ENCODE assay signal across 8 mouse cellular contexts in genomic region chrY:1009882-1010751, GRCm38 (mm10). TPM values are rescaled to one million over a fixed set of nuclear protein-coding genes. Genes with fewer than 3 reads are reported as not detected.
A peak's percentile ranks its signal among the peaks of the same experiment; 100 is the strongest.
DNase-seq lines count a peak whose midpoint lies in the region; ATAC-seq and TF ChIP-seq lines count a peak whose summit lies in the region.

Eif2s3y (plus strand) TSS chrY:1010543.

- no peak within 1 kb of the TSS for H3K9ac ChIP-seq in forebrain, embryonic 11.5 days (ENCODE audit: low read length)
- no peak within 1 kb of the TSS for H3K9ac ChIP-seq in hindbrain, embryonic 13.5 days
- peak within 1 kb of the TSS; percentile 31; the same call in 1 of the 2 replicates for H3K9ac ChIP-seq in limb, embryonic 14.5 days (ENCODE audit: low read depth, low read length, severe bottlenecking)
- peak within 1 kb of the TSS; percentile 29; the same call in 1 of the 2 replicates for H3K9ac ChIP-seq in midbrain, embryonic 14.5 days (replicated peaks; ENCODE audit: low read length)
- H3K9ac ChIP-seq in stomach, postnatal 0 days (ENCODE audit: low read length), result no peak within 1 kb of the TSS; the same call in 1 of the 2 replicates

- H3K36me3 ChIP-seq in forebrain, embryonic 11.5 days (ENCODE audit: control insufficient read depth, insufficient read depth, low read length), result no peaks in the 10 kb centered on the region
- H3K36me3 ChIP-seq in hindbrain, embryonic 13.5 days, result no peaks in the 10 kb centered on the region
- no peaks in the 10 kb centered on the region for H3K36me3 ChIP-seq in limb, embryonic 14.5 days (ENCODE audit: control insufficient read depth, insufficient read depth, low read length)
- no peaks in the 10 kb centered on the region for H3K36me3 ChIP-seq in midbrain, embryonic 14.5 days (ENCODE audit: control insufficient read depth, insufficient read depth, low read length)
- H3K36me3 ChIP-seq in stomach, postnatal 0 days (ENCODE audit: control insufficient read depth, insufficient read depth, low read length), result no peaks in the 10 kb centered on the region

- peak within 1 kb of the TSS; percentile 5; the same call in 1 of the 2 replicates for H3K4me2 ChIP-seq in forebrain, embryonic 11.5 days (ENCODE audit: low read depth, low read length, severe bottlenecking)
- peak within 1 kb of the TSS; percentile 41 for H3K4me2 ChIP-seq in hindbrain, embryonic 13.5 days
- peak within 1 kb of the TSS; percentile 35; the same call in 1 of the 2 replicates for H3K4me2 ChIP-seq in limb, embryonic 14.5 days (replicated peaks; ENCODE audit: low read depth, low read length, severe bottlenecking)
- peak within 1 kb of the TSS; percentile 42 for H3K4me2 ChIP-seq in midbrain, embryonic 14.5 days (ENCODE audit: low read length)
- no peak within 1 kb of the TSS; the same call in 1 of the 2 replicates for H3K4me2 ChIP-seq in stomach, postnatal 0 days (replicated peaks; ENCODE audit: low read depth)

- no peak for TF ChIP-seq EP300 in stomach, postnatal 0 days (optimal IDR thresholded peaks at IDR 0.05)

- no peak within 1 kb of the TSS for H3K4me3 ChIP-seq in gastrocnemius, adult 2 months
- H3K4me3 ChIP-seq in brown adipose tissue, adult 24 weeks (ENCODE audit: insufficient read depth, low read depth, low read length), result peak within 1 kb of the TSS; percentile 89
- peak within 1 kb of the TSS; percentile 30 for H3K4me3 ChIP-seq in forebrain, embryonic 11.5 days (ENCODE audit: low read depth, low read length)
- H3K4me3 ChIP-seq in hindbrain, embryonic 13.5 days, result peak within 1 kb of the TSS; percentile 37
- H3K4me3 ChIP-seq in limb, embryonic 14.5 days (replicated peaks; ENCODE audit: low read length), result peak within 1 kb of the TSS; percentile 34
- H3K4me3 ChIP-seq in midbrain, embryonic 14.5 days (replicated peaks; ENCODE audit: low read depth, low read length), result peak within 1 kb of the TSS; percentile 39
- peak within 1 kb of the TSS; percentile 38; the same call in 1 of the 2 replicates for H3K4me3 ChIP-seq in stomach, postnatal 0 days (ENCODE audit: low read depth, low read length)

- intact Hi-C loops in gastrocnemius, adult 2 months (cut with DNase I), result no loop called here

- peak; percentile 95 for ATAC-seq in forebrain, embryonic 11.5 days (replicated peaks; ENCODE audit: low FRiP score)
- ATAC-seq in hindbrain, embryonic 13.5 days (ENCODE audit: low FRiP score), result peak; percentile 98
- peak; percentile 95 for ATAC-seq in limb, embryonic 14.5 days (ENCODE audit: low FRiP score, low read depth)
- ATAC-seq in midbrain, embryonic 14.5 days (ENCODE audit: low FRiP score, low TSS enrichment), result peak; percentile 91
- ATAC-seq in stomach, postnatal 0 days (ENCODE audit: low FRiP score, low TSS enrichment), result peak; percentile 86; the same call in 1 of the 2 replicates

- no peak within 1 kb of the TSS for H3K27ac ChIP-seq in gastrocnemius, adult 2 months
- H3K27ac ChIP-seq in brown adipose tissue, adult 24 weeks (replicated peaks; ENCODE audit: low read depth, low read length), result peak within 1 kb of the TSS; percentile 78
- no peak within 1 kb of the TSS for H3K27ac ChIP-seq in forebrain, embryonic 11.5 days (ENCODE audit: low read depth, low read length)
- no peak within 1 kb of the TSS for H3K27ac ChIP-seq in hindbrain, embryonic 13.5 days
- no peak within 1 kb of the TSS for H3K27ac ChIP-seq in limb, embryonic 14.5 days (replicated peaks; ENCODE audit: low read depth, low read length)
- no peak within 1 kb of the TSS for H3K27ac ChIP-seq in midbrain, embryonic 14.5 days (replicated peaks; ENCODE audit: low read depth, low read length)
- no peak within 1 kb of the TSS for H3K27ac ChIP-seq in stomach, postnatal 0 days (replicated peaks)

- no peaks in the 10 kb centered on the region for H3K27me3 ChIP-seq in forebrain, embryonic 11.5 days (ENCODE audit: control insufficient read depth, insufficient read depth, low read length)
- no peaks in the 10 kb centered on the region for H3K27me3 ChIP-seq in hindbrain, embryonic 13.5 days
- no peaks in the 10 kb centered on the region for H3K27me3 ChIP-seq in limb, embryonic 14.5 days (ENCODE audit: control insufficient read depth, insufficient read depth, low read length)
- no peaks in the 10 kb centered on the region for H3K27me3 ChIP-seq in midbrain, embryonic 14.5 days (ENCODE audit: control insufficient read depth, insufficient read depth, low read length)
- H3K27me3 ChIP-seq in stomach, postnatal 0 days (ENCODE audit: control insufficient read depth, insufficient read depth, low read length), result no peaks in the 10 kb centered on the region

- TF ChIP-seq POLR2A in limb, embryonic 14.5 days (IDR thresholded peaks at IDR 0.05; ENCODE audit: borderline replicate concordance, extremely low read depth, insufficient read depth, insufficient read length), result no peak

- no peak for TF ChIP-seq CTCF in gastrocnemius, adult 2 months (IDR thresholded peaks at IDR 0.05)
- TF ChIP-seq CTCF in stomach, postnatal 0 days (IDR thresholded peaks at IDR 0.05; ENCODE audit: low read depth), result no peak

- WGBS in forebrain, embryonic 11.5 days, result 37% methylated on average over 24 of the region's 31 CpGs
- 37% methylated on average over 30 of the region's 31 CpGs for WGBS in hindbrain, embryonic 13.5 days
- WGBS in limb, embryonic 14.5 days, result 23% methylated on average over 28 of the region's 31 CpGs
- WGBS in midbrain, embryonic 14.5 days, result 34% methylated on average over 26 of the region's 31 CpGs
- 19% methylated on average over 23 of the region's 31 CpGs for WGBS in stomach, postnatal 0 days

- no peaks in the 10 kb centered on the region for H3K4me1 ChIP-seq in brown adipose tissue, adult 24 weeks (ENCODE audit: control insufficient read depth, insufficient read depth, insufficient read length, low read length)
- H3K4me1 ChIP-seq in forebrain, embryonic 11.5 days (replicated peaks; ENCODE audit: control insufficient read depth, insufficient read depth, low read length), result no peaks in the 10 kb centered on the region
- no peaks in the 10 kb centered on the region for H3K4me1 ChIP-seq in hindbrain, embryonic 13.5 days (replicated peaks)
- H3K4me1 ChIP-seq in limb, embryonic 14.5 days (ENCODE audit: control insufficient read depth, insufficient read depth, low read length), result no peaks in the 10 kb centered on the region
- H3K4me1 ChIP-seq in midbrain, embryonic 14.5 days (ENCODE audit: control insufficient read depth, insufficient read depth, low read length), result no peaks in the 10 kb centered on the region
- H3K4me1 ChIP-seq in stomach, postnatal 0 days (replicated peaks; ENCODE audit: control insufficient read depth, insufficient read depth), result no peaks in the 10 kb centered on the region

- H3K9me3 ChIP-seq in forebrain, embryonic 11.5 days (ENCODE audit: control insufficient read depth, low read length), result no peaks in the 10 kb centered on the region
- no peaks in the 10 kb centered on the region for H3K9me3 ChIP-seq in hindbrain, embryonic 13.5 days
- no peaks in the 10 kb centered on the region for H3K9me3 ChIP-seq in limb, embryonic 14.5 days (ENCODE audit: control insufficient read depth, low read length)
- H3K9me3 ChIP-seq in midbrain, embryonic 14.5 days (ENCODE audit: control insufficient read depth, low read length), result no peaks in the 10 kb centered on the region
- H3K9me3 ChIP-seq in stomach, postnatal 0 days (ENCODE audit: control insufficient read depth, low read length), result no peaks in the 10 kb centered on the region

- DNase-seq in gastrocnemius, adult 2 months, result peak; percentile 79
- no peak for DNase-seq in gastrocnemius, postnatal 25 days
- peak; percentile 64 for DNase-seq in forebrain, embryonic 11.5 days (ENCODE audit: low spot score)
- DNase-seq in limb, embryonic 14.5 days (ENCODE audit: low spot score), result peak; percentile 64
- peak; percentile 81 for DNase-seq in midbrain, embryonic 14.5 days
- DNase-seq in stomach, postnatal 0 days (ENCODE audit: low spot score), result peak; percentile 62

RNA-seq across cellular contexts. Expression of gene Eif2s3y, which starts in this region (rescaled TPM):
- 10 to 100 TPM in 1 of 2 experiments, not detected in 1; 27.6 TPM for total RNA-seq in gastrocnemius, adult 2 months (2021)
- 10 to 100 TPM in 1 of 2 experiments, not detected in 1; 37.0 TPM for total RNA-seq in gastrocnemius, postnatal 25 days (2021)
- polyA plus RNA-seq in brown adipose tissue, adult 24 weeks (2012; ENCODE audit: insufficient read depth, insufficient read length, missing spikeins), result 88.1 and 94.9 TPM in 2 replicates
- 35.5 and 45.4 TPM in 2 replicates for polyA plus RNA-seq in forebrain, embryonic 11.5 days (2014; fragmentation: Nextera tagmentation; extraction: Ambion mirVana)
- polyA plus RNA-seq in hindbrain, embryonic 13.5 days (2015; fragmentation: Nextera tagmentation; extraction: Ambion mirVana), result 42.7 and 55.4 TPM in 2 replicates
- polyA plus RNA-seq in limb, embryonic 14.5 days (2012; rRNA removed), result 5.2 and 48.5 TPM in 2 replicates
- polyA plus RNA-seq in limb, embryonic 14.5 days (2014; fragmentation: Nextera tagmentation; extraction: Ambion mirVana), result 49.2 TPM in 1 of 2 replicates, not detected in the other
- polyA plus RNA-seq in midbrain, embryonic 14.5 days (2014; fragmentation: Nextera tagmentation; extraction: Ambion mirVana), result 91.6 TPM in 1 of 2 replicates, not detected in the other
- not detected in 2 replicates for polyA plus RNA-seq in stomach, postnatal 0 days (2015; fragmentation: Nextera tagmentation; extraction: Ambion mirVana)

Comparison
In these comparisons a context has a peak if more than half of its experiments do, and no peak if none do; other contexts are left out.
1. H3K9ac ChIP-seq: peak in limb, embryonic 14.5 days (single experiment) and midbrain, embryonic 14.5 days (single experiment); none in forebrain, embryonic 11.5 days (single experiment), hindbrain, embryonic 13.5 days (single experiment) and stomach, postnatal 0 days (single experiment).
2. Peak in every context shown above with its lines, with median percentiles within 50 percentile points of each other: ATAC-seq.